Comparison of ENCODE assay signal across 8 mouse cellular contexts in the genomic region with DNA sequence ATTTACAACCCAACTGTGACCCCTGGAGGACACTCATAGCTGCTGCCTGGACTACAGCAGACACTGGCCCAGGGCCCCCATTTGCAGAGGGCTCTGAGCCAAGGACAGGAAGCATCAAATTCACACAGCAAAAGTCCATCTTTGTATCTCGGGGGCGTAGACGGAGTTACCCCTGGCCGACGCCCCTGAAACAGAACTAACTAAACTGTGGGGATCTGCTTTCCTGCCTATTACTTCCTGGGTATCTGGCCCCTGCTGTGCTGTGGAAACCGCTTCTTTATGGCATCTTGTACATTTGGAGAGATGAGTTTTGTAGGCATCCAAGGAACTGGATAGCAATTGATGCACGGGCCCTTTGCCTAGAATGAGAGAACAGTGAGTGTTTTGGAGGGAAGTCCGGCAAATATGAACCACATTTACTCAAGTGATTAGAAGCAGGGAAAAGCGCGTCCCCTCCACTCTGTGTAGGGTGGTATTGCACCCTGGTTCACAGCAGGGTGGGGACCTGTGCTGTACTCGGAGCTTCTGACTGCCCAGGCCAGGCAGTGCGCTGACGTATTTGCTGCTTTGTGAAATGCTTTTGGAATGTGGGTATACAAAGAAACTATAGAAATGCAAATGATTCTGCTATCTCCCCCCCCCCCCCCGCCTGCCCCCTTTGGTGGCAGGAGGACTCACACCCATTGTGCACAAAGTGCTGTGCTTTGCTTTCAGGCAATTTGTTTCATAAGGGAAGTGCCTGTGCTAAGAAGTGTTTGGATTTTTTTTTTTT.
A peak's percentile ranks its signal among the peaks of the same experiment; 100 is the strongest.
DNase-seq lines count a peak whose midpoint lies in the region; ATAC-seq and TF ChIP-seq lines count a peak whose summit lies in the region.

No protein-coding gene starts in this region.

- peak overlapping the region; percentile 13 for H3K4me3 ChIP-seq in forebrain, embryonic 12.5 days (replicated peaks)
- H3K4me3 ChIP-seq in heart, postnatal 0 days (ENCODE audit: low read depth, low read length): no peak overlapping the region
- no peak overlapping the region for H3K4me3 ChIP-seq in lung, embryonic 14.5 days (ENCODE audit: low read depth, low read length)

- no peak for TF ChIP-seq EP300 in heart, postnatal 0 days (IDR thresholded peaks at IDR 0.05; ENCODE audit: low read depth)

- H3K27ac ChIP-seq in forebrain, embryonic 12.5 days: peak overlapping the region; percentile 87
- no peak overlapping the region for H3K27ac ChIP-seq in heart, postnatal 0 days (ENCODE audit: low read depth)
- H3K27ac ChIP-seq in lung, embryonic 14.5 days (ENCODE audit: low read depth): no peak overlapping the region

- H3K27me3 ChIP-seq in forebrain, embryonic 12.5 days: no peaks in the 10 kb centered on the region
- no peaks in the 10 kb centered on the region for H3K27me3 ChIP-seq in heart, postnatal 0 days (ENCODE audit: control insufficient read depth, insufficient read depth, low read length)
- no peaks in the 10 kb centered on the region for H3K27me3 ChIP-seq in lung, embryonic 14.5 days (ENCODE audit: insufficient read depth, low read length)

- peak overlapping the region; percentile 47 for H3K9ac ChIP-seq in forebrain, embryonic 12.5 days
- H3K9ac ChIP-seq in heart, postnatal 0 days (replicated peaks; ENCODE audit: low read depth, low read length): no peak overlapping the region
- H3K9ac ChIP-seq in lung, embryonic 14.5 days: no peak overlapping the region; the same call in 1 of the 2 replicates

- no peaks in the 10 kb centered on the region for H3K9me3 ChIP-seq in forebrain, embryonic 12.5 days
- H3K9me3 ChIP-seq in heart, postnatal 0 days (replicated peaks; ENCODE audit: control insufficient read depth, low read length): no peaks in the 10 kb centered on the region
- no peaks in the 10 kb centered on the region for H3K9me3 ChIP-seq in lung, embryonic 14.5 days (ENCODE audit: low read depth, low read length)

- ATAC-seq in forebrain, embryonic 12.5 days (ENCODE audit: low FRiP score): peak; percentile 93
- ATAC-seq in heart, postnatal 0 days (ENCODE audit: insufficient read depth, low read depth): peak; percentile 86
- peak; percentile 96 for ATAC-seq in lung, embryonic 14.5 days (ENCODE audit: insufficient read depth)

- H3K4me2 ChIP-seq in forebrain, embryonic 12.5 days: peak overlapping the region; percentile 48
- H3K4me2 ChIP-seq in heart, postnatal 0 days (ENCODE audit: low read depth, low read length): peak overlapping the region; percentile 35
- H3K4me2 ChIP-seq in lung, embryonic 14.5 days: peak overlapping the region; percentile 46

- no peaks in the 10 kb centered on the region for H3K36me3 ChIP-seq in forebrain, embryonic 12.5 days (replicated peaks)
- no peaks in the 10 kb centered on the region for H3K36me3 ChIP-seq in heart, postnatal 0 days (replicated peaks; ENCODE audit: control insufficient read depth, insufficient read depth, low read length)
- H3K36me3 ChIP-seq in lung, embryonic 14.5 days (ENCODE audit: insufficient read depth): no peaks in the 10 kb centered on the region

- under 1% methylated on average over 14 of the region's 14 CpGs for WGBS in forebrain, embryonic 12.5 days
- WGBS in heart, postnatal 0 days: 17% methylated on average over 14 of the region's 14 CpGs
- WGBS in lung, embryonic 14.5 days: 16% methylated on average over 14 of the region's 14 CpGs

- peak; percentile 37 for DNase-seq in right cerebral cortex, adult 18-20 months
- no peak for DNase-seq in right cerebral cortex, postnatal 36 days (ENCODE audit: low spot score in 2 of 2)
- DNase-seq in heart, postnatal 0 days (ENCODE audit: low spot score): peak; percentile 52
- peak; percentile 52 to 69 for DNase-seq in kidney, postnatal 25 days
- peak; percentile 85 for DNase-seq in lung, embryonic 14.5 days
- DNase-seq in ovary, postnatal 36 days (ENCODE audit: low spot score): peak; percentile 46
- DNase-seq in spleen, adult 12 weeks (ENCODE audit: low spot score): no peak

- H3K4me1 ChIP-seq in forebrain, embryonic 12.5 days: peaks cover 27% of the 10 kb centered on the region
- H3K4me1 ChIP-seq in heart, postnatal 0 days (ENCODE audit: control insufficient read depth, insufficient read depth): no peaks in the 10 kb centered on the region
- H3K4me1 ChIP-seq in lung, embryonic 14.5 days (ENCODE audit: insufficient read depth): no peaks in the 10 kb centered on the region

- TF ChIP-seq CTCF in heart, postnatal 0 days (IDR thresholded peaks at IDR 0.05; ENCODE audit: low read depth): peak; percentile 65
- peak; percentile 75 for TF ChIP-seq CTCF in lung, embryonic 14.5 days (IDR thresholded peaks at IDR 0.05; ENCODE audit: low read depth)

Comparison
In these comparisons a context has a peak if more than half of its experiments do, and no peak if none do; other contexts are left out.
1. DNase-seq: peak in right cerebral cortex, adult 18-20 months (single experiment), heart, postnatal 0 days (single experiment), kidney, postnatal 25 days (2 of 2), lung, embryonic 14.5 days (single experiment) and ovary, postnatal 36 days (single experiment); none in right cerebral cortex, postnatal 36 days (0 of 2) and spleen, adult 12 weeks (single experiment).
2. Peak in every context shown above with its lines, with median percentiles within 50 percentile points of each other: ATAC-seq and H3K4me2 ChIP-seq.